Mouse (Mus musculus): ENCODE measurements around the gene Gm20538.

The Gm20538 gene

DNA sequence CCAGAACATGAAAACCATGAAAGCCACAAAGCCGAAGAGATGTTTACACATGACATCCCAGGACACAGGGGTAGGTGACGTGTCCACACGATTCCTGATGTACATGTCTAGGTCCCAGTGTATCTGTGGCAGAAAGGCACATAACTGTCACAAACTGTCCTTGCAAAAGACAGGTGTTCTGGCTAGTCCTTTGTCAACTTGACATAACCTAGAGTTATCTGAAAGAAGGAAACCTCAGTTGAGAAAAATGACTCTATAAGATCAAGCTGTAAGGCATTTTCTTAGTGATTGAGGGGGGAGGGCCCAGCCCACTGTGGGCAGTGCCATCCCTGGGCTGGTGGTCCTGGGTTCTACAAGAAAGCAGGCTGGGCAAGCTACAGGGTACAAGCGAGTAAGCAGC lies at the start of gene Gm20538:
TSS of gene Gm20538 (minus strand) at position 101 of the 400 bp plus-strand sequence.
- DNase-seq: peak in 1 of 2 experiments; percentile 14

DNA sequence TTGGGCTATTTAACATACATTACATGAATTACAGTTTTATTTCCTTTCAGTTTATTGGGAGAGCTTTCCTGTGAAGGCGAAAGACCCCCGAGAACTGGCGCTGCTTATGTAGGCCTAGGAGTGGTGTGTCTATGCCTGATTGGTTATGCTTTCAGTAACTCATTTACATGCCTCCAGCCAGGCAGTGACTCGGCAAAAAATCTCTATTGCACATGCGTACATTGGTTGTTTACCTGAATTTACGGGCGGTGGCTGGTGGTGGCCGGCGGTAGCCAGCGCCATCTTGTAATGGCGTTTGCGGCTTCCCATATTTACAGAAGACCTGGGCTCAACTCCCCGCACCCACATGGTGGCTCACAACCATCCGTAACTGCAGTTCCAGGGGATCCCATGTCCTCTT lies 41.5 kb upstream of the Gm20538 start:
- DNase-seq: no peak

DNA sequence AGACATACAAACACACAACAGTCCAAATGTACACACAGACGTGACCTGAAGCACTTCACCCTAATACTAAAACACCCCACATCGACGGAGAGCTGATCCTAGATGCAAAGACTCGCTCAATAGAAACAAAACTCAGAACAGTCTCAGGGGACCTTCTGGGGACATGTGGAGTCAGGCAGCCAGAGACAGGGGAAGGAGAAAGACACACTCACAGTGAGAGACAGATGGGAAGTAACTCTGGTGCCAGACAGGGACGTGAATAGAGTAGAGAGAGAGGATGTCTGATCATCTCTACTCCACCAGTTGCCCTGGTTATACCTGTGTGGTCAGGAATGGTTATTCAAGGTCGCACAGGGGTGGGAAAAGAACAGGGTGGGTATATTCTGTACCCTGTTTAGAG lies 39.0 kb upstream of the Gm20538 start:
- no peak for DNase-seq

DNA sequence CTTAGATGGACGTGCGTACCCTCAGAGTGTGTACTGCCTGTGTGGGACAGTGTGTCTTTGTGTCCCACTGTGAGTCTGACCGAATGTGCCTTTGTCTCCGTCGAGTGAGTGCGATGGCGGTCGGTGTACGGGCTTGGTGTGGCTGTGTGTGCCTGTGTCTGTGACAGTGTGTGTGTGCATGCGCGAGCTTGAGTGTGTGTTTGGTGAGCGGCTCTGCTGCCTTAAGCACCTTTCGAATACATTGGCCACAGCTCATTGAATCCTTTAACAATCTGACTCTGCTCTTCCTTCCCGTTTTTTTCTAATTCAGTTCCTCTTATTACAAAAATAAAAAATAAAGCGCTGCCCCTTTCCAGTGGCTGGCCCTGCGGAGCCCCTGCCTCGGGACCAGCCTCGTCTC lies 38.4 kb upstream of the Gm20538 start:
- DNase-seq: no peak

DNA sequence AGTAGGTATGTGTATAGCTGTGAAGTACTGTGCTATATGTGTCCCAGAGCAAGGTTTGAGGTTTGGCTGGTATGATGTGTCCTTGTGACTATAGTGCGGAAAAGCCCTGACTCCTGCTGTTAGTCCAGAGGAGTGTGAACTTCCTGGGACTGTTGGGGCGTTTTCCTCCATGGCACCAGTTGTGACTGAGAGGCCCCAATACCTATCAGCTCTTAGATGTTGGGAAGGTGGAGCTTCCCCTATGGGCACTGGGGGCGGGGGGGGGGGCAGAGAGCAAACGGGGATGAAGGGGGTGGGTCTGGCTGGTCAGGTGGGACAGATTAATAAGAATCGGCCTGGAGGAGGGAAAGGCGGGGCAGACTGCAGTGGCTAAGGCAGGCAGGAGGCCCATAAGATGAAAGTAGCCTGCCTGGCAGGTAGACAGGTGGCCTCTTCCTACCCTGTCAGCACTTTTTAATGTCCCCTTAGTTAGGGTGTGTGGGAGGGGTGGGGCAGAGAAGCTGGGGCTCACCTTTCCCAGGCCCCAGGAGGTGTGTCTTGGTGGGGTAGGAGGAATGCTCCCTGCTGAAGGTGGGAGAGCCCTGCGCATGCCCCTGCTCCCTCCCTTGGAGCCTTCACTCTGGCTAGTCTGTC lies 37.1 kb upstream of the Gm20538 start:
- no peak for DNase-seq

DNA sequence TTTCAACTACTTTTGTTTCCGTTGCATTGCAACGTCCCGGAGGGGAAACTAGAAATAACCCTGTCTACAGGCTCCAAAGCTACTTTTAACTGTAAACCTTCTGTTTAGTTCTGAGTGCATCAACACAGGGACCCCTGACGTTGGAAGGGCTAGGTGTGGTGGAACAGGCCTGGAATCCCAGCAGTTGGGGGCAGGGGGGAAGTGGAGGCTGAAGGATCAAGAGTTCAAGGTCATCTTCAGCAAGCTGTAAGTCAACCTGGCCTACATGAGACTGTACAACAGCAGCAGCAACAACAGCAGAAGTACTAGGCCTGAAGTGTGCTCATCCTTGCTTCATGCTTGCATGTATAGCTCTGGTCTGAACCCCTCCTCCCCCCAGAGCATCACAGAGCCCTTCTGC lies 35.4 kb upstream of the Gm20538 start:
- no peak for DNase-seq

DNA sequence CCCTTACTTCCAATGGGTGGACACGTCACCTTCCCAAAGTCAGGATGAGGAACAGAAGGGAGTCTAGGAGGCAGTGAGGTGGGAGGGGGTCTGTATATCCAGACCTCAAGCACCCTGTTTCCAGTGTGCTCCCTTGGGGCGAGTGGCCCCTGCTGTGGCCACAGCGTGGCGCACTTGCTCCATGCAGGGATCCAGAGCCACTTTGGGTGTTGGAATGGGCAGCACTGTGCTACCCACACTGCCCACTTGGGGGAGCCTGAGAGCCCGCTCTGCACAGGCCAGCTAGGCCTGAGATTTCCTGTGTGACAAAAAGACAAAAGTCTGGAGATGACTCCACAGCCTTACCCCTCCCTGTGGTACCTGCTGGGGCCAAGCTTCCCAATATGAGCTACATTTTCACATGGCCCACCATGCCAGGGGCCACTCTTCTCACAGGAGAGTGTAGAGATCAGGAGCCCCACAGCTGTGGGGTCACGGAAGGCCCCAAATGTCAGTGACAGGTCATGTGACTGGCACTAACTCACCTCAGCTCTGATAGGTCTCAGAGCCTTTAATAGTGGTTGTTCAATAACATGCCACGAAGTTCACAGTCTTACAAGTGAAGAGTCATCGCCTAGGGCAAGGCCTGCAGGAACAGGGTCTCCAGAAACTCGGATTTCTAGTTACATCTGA lies 30.1 kb upstream of the Gm20538 start:
- DNase-seq: peak; percentile 90 to 94

DNA sequence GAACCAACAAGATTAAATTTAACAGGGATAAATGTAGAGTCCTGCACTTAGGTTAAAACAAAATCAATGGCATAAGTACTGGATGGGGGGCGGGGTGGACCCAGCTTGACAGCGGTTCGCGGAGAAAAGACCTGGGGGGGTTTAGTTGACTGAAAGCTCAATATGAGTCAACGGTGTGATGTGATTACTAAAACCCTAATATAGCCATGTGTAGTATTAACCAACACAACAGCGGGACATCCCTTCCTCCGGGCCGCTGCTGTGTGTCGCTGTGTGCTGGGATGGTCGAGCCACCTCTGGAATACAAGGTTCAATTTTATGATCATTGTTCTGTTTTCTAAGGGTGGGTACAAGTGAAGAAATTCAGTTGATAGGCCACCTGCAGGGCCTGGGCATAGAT lies 29.5 kb upstream of the Gm20538 start:
- no peak for DNase-seq

DNA sequence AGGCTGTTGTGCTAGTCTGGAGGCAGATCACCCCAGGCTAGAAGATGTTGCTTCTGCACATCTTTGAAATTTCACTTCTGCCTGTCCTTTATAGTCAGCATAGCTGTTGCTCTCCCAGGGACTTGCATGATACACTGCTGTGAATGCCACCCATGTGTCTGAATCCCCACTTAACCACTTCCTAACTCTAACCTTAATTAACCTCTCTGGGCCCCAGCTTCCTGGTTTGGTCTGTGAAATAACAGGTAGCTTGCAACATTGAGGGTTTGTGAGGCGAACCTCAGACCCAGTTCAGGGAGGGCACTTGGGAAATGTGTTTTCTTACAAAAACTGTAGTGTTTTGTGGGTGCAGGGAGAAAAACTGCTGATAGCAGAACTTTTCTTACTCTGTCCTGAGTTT lies 25.4 kb upstream of the Gm20538 start:
- peak in 1 of 2 experiments; percentile 9 for DNase-seq

DNA sequence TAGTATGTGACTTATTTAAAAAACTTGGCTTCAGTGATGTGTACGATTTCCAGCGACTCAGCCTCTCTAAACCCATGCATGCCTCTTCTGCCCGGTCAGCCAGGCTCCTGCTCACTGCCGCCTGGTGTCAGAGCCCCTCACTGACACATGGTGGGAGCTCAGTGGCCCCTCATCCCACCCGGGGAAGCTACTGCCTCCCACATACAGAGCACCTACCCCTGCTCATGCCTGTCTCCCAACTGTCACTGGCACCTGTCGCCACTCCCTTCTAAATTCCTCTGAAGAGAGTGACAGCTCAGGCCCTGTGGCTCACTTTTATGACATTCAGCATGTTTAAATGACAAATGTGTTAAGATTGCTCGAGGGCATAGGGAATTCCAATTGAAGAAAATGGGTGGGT lies 23.6 kb upstream of the Gm20538 start:
- no peak for DNase-seq

DNA sequence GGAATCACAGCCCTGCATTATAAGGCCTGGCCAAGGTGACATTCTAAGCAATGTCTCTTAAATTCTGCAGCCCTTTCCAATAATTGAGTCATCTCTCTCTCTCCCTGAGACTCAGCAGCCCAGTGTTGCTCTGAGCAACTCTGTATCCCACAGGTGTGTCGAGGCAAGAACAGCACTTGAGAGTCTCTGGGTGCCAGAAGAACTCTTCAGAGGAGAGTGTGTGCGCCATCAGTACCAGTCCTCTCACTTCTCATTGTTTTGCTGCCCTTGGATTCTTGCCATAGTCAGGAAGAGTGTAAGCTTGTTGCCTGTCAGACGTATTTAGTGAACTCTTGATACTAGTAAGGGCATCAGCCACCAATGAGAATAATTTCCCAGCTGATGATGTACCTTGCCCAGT lies 15.1 kb upstream of the Gm20538 start:
- DNase-seq: no peak

DNA sequence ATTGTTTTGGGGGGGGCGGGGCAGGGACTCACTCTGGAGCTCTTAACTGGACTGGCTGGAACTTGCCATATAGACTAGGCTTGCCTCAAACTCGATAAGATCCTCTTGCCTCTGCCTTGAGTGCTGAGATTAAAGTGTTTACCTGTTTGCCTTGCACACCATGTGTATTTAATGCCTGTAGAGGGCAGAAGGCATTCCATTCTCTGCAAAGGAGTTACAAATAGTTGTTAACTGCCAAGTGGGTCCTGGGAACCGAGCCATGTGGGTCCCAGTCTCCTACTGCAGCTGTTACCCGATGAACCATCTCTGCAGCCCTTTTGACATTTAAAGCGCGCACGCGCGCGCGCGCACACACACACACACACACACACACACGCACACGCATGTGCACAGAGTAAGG lies 11.4 kb upstream of the Gm20538 start:
- DNase-seq: peak in 1 of 2 experiments; percentile 43

DNA sequence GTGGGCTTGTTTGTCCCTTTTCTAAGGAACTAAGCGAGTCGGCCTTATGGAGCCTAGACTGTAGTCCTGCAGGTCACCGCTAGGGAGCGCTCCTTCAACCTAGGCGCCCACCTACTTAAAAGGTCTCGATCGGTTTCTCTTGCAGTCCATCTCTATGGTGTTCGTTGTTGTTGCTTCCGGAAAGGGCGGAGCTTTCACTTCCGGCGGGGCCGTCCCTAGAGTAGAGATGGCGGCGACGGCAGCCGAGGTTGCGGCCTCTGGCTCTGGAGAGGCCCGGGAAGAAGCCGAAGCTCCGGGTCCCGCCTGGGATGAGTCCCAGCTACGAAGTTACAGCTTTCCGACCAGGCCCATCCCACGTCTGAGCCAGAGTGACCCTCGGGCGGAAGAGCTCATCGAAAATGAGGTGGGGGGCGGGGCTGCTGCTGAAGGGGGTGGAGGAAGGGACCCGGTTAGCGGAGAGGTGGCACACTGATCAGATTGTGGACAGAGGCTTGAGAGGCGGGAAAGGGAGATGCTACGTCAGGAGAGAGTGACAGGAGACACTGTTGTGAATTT lies 10.1 kb upstream of the Gm20538 start, which contains the start of gene Hif1an:
TSS of gene Hif1an (plus strand) at position 199 of the 555 bp plus-strand sequence.
- DNase-seq: peak; percentile 95 to 96

DNA sequence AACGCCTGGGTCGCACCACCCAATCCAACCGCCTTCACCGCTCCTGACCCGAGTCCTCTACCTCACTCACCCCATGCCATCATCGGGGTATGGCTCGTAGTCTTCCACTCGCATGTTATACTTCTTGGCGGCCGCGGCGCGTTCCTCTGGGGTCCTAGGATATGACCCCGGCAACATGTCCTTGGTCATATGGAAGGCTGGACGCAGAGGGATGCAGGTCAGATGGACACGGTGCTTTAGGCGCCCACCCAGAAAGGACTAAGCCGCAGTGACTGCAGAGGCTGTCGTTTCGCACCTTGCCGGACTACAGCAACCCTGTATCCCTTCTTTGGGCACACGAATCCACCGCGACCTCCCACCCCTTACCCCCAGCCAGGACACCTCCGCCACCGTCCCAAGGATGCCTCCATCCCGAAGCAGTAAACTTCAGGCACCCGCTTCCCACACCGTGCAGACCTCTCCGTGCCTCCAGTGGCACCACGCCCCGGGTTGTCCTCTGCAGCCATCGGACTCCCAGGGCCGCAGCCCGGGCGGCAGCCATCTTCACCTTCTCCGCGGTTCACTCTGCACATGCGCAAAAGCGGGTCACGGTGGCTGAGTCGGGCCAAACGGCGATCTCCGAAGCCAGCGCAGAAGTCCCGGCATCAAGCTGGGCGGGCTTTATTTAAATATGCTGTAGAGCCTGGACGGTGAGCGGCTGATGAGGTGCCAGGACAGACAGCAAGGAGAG lies 2.4 kb upstream of the Gm20538 start, which contains the start of gene Ndufb8:
TSS of gene Ndufb8 (minus strand) at position 580 of the 730 bp plus-strand sequence.
- DNase-seq: peak; percentile 95 to 97

DNA sequence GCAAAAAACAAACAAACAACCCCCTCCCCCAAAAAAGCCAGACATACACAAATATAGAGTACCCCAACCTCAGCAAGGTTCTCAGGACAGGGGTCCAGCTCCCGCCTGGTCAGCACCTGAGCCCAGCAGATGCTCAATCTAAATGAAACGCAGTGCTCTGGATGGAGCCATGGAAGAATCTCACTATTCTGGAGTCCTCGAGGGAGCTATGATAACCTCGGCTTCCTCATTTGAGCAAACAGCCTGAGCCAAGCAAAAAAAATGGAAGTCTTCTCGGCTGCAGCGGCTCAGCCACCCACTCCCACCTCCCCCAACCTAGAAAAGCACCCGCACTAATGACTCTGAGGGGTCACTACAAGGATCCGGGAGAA lies 1.8 kb upstream of the Gm20538 start:
- DNase-seq: peak in 1 of 2 experiments; percentile 13

DNA sequence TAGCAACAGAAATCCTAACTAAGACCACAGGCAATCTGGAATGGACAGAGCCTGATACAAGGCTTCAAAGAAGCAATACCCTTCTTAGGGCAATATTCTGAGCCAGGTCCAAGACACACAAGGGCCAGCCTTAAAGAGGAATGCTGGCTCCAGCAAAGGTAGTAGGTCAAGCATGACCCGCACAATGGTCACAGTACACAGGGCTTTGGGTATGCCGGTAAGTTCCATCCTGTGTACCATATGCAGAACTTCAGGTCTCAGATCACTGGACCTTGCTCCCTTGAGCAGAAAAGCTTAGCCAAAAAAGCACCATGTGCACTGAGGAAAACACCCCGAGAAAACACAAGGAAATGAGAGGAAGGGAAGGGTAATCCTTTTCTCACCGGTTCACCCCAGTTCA lies 655 bp upstream of the Gm20538 start:
- DNase-seq: peak in 1 of 2 experiments; percentile 5

DNA sequence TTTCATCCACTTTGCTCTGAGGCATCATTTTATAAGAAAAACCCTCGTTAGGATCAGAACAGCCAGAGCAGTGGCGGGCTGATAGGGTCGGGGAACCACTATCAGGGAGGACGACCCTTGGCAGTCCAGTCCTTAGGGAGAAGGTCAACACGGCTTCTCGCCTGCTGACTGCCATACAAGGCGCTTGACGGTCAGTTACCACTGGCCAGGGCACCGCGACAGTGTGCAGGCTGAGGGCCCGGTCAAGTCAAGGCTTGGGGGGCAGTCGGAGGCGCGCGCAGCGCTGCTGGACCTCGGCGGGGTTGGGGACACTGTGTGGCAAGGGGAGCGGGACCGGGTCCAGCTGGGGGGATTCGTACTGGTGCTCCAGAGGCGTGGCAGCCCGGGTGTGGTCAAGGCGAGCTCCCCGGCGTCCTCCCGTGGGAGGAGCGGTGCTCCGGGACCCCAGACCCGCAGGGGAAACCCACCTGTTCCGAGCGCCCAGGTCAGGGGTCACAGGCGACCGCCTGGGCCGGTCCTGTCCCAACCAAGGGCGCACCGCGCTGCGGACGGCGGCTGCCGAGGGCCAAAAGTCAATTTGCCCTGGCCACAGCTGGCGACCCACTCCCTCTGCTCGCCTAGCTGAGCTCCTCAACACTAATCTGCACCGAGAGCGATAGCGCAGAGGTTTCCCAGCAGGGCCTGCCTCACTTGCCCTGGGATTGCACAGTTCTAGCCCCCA lies 7.2 kb downstream of the Gm20538 start, which contains the start of gene Sec31b:
TSS of gene Sec31b (minus strand) at position 544 of the 721 bp plus-strand sequence.
- peak; percentile 60 to 64 for DNase-seq

DNA sequence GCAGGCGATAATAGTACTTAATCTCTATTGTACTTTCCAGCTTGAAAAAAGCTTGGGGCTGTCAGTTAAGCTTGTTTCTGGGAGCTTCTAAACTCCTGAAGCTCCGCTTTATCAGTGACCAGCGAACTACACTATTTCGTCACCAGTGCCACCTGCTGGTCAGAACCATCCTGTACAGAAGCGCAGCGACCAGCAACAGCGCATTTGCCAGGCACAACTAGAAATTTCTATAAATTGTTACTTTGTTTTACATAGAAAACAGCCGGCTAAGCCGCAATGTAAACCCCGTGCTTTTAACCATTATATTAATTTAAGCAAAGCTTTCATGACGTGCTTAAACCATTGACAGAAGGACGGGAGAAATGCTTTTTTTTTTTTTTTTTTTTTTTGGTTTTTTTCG lies 7.9 kb downstream of the Gm20538 start:
- peak; percentile 62 to 81 for DNase-seq

DNA sequence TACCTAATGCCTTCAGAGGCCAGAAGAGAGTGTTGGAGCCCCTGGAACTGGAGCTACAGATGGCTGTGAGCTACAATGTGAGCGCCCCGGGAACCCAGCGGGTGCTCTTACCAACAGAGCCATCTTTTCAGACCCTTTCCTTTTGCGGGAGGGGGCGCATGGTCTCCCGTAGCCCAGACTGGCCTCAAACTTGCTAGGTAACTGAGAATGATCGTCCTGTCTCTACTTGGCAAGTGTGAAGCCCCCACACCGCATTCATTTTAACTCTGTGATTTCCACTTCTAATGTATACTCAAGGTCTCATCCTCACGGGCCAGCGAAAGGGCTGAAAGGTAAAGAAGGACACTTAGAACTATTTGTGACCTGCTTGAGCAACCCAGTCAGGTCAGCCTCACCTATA lies 8.3 kb downstream of the Gm20538 start:
- DNase-seq: no peak

DNA sequence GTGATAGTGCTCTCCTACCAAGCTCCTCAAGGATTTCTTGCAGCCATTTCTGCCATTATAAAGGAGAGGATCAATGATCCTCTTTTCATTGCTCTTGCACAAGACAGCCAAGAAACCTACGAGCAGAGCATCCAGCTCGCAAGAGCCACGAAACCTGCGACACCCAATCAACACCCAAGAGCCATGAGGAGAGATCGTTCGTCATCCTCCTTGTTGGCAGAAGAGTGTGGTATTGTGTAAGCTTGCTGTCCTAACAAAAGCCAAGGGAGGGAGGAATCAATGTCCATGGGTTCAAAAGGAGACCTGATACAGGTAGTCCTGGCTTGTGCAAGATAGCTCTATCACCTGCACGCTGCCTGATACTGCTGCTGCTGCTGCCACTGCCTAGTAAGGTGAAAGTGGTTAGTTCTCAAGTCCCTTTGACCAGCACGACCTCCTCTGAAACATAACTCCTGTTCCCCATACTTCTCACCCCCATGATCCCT lies 9.9 kb downstream of the Gm20538 start:
- no peak for DNase-seq

DNA sequence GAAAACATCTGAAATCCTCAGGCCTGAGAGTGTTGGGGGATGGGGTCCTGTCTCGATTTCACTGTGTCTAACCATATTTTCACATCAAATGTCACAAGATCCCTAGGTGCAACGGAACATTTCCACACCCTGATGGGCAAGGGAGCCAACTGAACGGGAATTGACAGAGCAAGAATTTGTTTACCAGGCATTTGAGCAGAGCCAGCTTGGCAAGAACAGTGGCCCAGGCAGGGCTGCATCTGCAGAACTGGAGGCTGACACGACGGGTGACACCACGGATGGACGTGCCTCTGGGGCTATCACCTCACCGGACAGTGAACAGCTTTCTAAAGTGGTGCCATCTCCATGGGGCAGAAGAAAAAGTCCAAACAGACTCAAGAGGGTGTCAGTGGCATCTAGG lies 15.2 kb downstream of the Gm20538 start:
- DNase-seq: no peak

DNA sequence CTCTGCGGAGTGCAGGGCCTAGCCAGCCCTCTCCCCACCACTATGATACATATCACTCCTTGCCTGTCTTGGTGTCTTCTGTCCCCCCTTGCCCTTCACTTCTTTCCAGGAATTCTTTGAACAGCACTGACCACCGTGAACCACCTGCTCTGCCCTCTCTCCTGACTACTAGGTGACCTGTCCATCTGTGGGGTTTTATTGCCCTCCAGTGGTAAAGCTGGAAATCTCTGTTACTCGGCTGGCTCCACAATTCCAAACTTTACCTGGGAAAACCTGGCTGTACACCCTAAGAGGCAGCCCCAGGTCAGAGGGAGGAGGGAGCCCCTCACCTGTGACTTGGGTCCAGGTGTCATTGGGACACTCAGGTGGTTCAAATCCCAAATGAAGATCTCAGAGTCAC lies 17.3 kb downstream of the Gm20538 start:
- peak; percentile 12 to 29 for DNase-seq

DNA sequence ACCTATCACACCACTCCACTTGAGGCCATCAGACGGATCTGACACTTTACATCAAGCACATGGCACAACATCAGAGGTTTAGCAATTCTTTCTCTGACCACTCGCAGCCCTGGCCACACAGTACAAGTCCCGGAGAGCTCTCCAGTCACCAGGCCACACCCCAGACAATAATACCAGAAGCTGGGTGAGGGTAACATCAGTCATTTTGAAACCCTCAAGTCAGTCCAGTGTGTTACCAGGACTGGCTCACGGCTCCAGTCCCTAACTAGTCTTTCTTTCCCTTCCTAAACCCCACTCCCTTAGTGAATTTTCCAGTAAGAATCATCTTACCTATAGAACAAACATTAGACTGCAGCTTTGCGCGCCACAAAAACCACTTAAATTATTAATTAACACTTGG lies 22.6 kb downstream of the Gm20538 start:
- peak in 1 of 2 experiments; percentile 40 for DNase-seq

Data from lung, postnatal 4 days (tissue).